Comparison of ENCODE assay signal across 7 mouse cellular contexts in genomic region chr16:8409197-8409596, GRCm38 (mm10). TPM values are rescaled to one million over a fixed set of nuclear protein-coding genes. Genes with fewer than 3 reads are reported as not detected.
A peak's percentile ranks its signal among the peaks of the same experiment; 100 is the strongest.
DNase-seq lines count a peak whose midpoint lies in the region; ATAC-seq and TF ChIP-seq lines count a peak whose summit lies in the region.

No protein-coding gene starts in this region.

- H3K27ac ChIP-seq in liver, embryonic 11.5 days (ENCODE audit: low read depth, low read length), result no peak overlapping the region
- H3K27ac ChIP-seq in stomach, postnatal 0 days (replicated peaks), result no peak overlapping the region

- H3K4me3 ChIP-seq in liver, embryonic 11.5 days (ENCODE audit: low read depth, low read length), result no peak overlapping the region
- H3K4me3 ChIP-seq in stomach, postnatal 0 days (ENCODE audit: low read depth, low read length), result no peak overlapping the region

- no peaks in the 10 kb centered on the region; the same call in 1 of the 2 replicates for H3K27me3 ChIP-seq in liver, embryonic 11.5 days (replicated peaks; ENCODE audit: control insufficient read depth, insufficient read depth, low read length)
- H3K27me3 ChIP-seq in stomach, postnatal 0 days (ENCODE audit: control insufficient read depth, insufficient read depth, low read length), result no peaks in the 10 kb centered on the region

- peak; percentile 40 for ATAC-seq in activated CD4-positive, CD25-positive, alpha-beta regulatory T cell, adult 4 months
- peak; percentile 61 for ATAC-seq in liver, embryonic 11.5 days (replicated peaks; ENCODE audit: low FRiP score)
- ATAC-seq in stomach, postnatal 0 days (ENCODE audit: low FRiP score, low TSS enrichment), result no peak

- TF ChIP-seq CTCF in stomach, postnatal 0 days (IDR thresholded peaks at IDR 0.05; ENCODE audit: low read depth), result peak; percentile 35

- WGBS in liver, embryonic 11.5 days, result 20% methylated on average over 10 of the region's 10 CpGs
- 12% methylated on average over 10 of the region's 10 CpGs for WGBS in stomach, postnatal 0 days

- peak; percentile 28 for DNase-seq in left cerebral cortex, postnatal 4 days
- no peak for DNase-seq in left cerebral cortex, postnatal 36 days (ENCODE audit: low spot score in 2 of 2)
- DNase-seq in liver, embryonic 11.5 days (ENCODE audit: low spot score), result peak; percentile 44
- DNase-seq in stomach, postnatal 0 days (ENCODE audit: low spot score), result no peak
- no peak for DNase-seq in cerebellum, postnatal 36 days
- DNase-seq in lung, postnatal 14 days, result no peak

- no peaks in the 10 kb centered on the region for H3K9me3 ChIP-seq in liver, embryonic 11.5 days (ENCODE audit: control insufficient read depth, low read length)
- no peaks in the 10 kb centered on the region for H3K9me3 ChIP-seq in stomach, postnatal 0 days (ENCODE audit: control insufficient read depth, low read length)

- H3K4me1 ChIP-seq in liver, embryonic 11.5 days (replicated peaks; ENCODE audit: control insufficient read depth, insufficient read depth, low read length), result no peaks in the 10 kb centered on the region
- no peaks in the 10 kb centered on the region for H3K4me1 ChIP-seq in stomach, postnatal 0 days (replicated peaks; ENCODE audit: control insufficient read depth, insufficient read depth)

- intact Hi-C loops in left cerebral cortex, postnatal 4 days (cut with DNase I), result loop anchor here (5.0 kb wide), 1 partner anchor 268 kb away; no protein-coding TSS in a partner anchor
- intact Hi-C loops in left cerebral cortex, postnatal 36 days (cut with DNase I), result no loop called here

- no peak for TF ChIP-seq EP300 in stomach, postnatal 0 days (optimal IDR thresholded peaks at IDR 0.05)

- H3K9ac ChIP-seq in liver, embryonic 11.5 days (ENCODE audit: low read depth, low read length), result no peak overlapping the region
- no peak overlapping the region for H3K9ac ChIP-seq in stomach, postnatal 0 days (ENCODE audit: low read length)

- no peaks in the 10 kb centered on the region for H3K36me3 ChIP-seq in liver, embryonic 11.5 days (ENCODE audit: control insufficient read depth, insufficient read depth, low read length)
- H3K36me3 ChIP-seq in stomach, postnatal 0 days (ENCODE audit: control insufficient read depth, insufficient read depth, low read length), result no peaks in the 10 kb centered on the region

- peak overlapping the region; percentile 23; the same call in 1 of the 2 replicates for H3K4me2 ChIP-seq in liver, embryonic 11.5 days
- no peak overlapping the region for H3K4me2 ChIP-seq in stomach, postnatal 0 days (replicated peaks; ENCODE audit: low read depth)

RNA-seq across cellular contexts. Expression of gene Tmem114, which starts 15.7 kb away (rescaled TPM):
- under 1 TPM; 0.36 to 0.50 TPM for total RNA-seq in left cerebral cortex, postnatal 4 days (2021)
- 1 to 10 TPM; 1.5 to 1.8 TPM for total RNA-seq in left cerebral cortex, postnatal 36 days (2021)
- polyA plus RNA-seq in activated CD4-positive, CD25-positive, alpha-beta regulatory T cell, adult 4 months (2017; shearing (Covaris generic)), result not detected
- polyA plus RNA-seq in liver, embryonic 11.5 days (2014; fragmentation: Nextera tagmentation; extraction: Ambion mirVana), result not detected in 2 replicates
- polyA plus RNA-seq in stomach, postnatal 0 days (2015; fragmentation: Nextera tagmentation; extraction: Ambion mirVana), result 0.18 TPM in 1 of 2 replicates, not detected in the other

Comparison
In these comparisons a context has a peak if more than half of its experiments do, and no peak if none do; other contexts are left out.
1. DNase-seq: peak in left cerebral cortex, postnatal 4 days (single experiment) and liver, embryonic 11.5 days (single experiment); none in left cerebral cortex, postnatal 36 days (0 of 2), stomach, postnatal 0 days (single experiment), cerebellum, postnatal 36 days (0 of 2) and lung, postnatal 14 days (single experiment).